Mouse (Mus musculus) bone marrow, adult 2 months (tissue): ENCODE data around the gene Cfl2.
"Not testable (repeated sequence)": the region's sequence is repeated elsewhere in the genome, so short reads cannot be mapped to it uniquely, and the experiment has no call there.

ENCODE experiments used
- CTCF ChIP-seq: fragments of 200-500 bp; IDR thresholded peaks from 2 replicates; pipeline ENCODE4 v1.5.1; 2011; ENCODE audit warnings: low read length, control low read depth; ENCODE audit not compliant: control insufficient read depth, insufficient read depth
- POLR2A ChIP-seq: fragments of 200-500 bp; IDR thresholded peaks from 2 replicates; pipeline ENCODE4 v1.6.1; 2011; ENCODE audit warnings: low read depth, mild to moderate bottlenecking, control low read depth, low read length, borderline replicate concordance; ENCODE audit not compliant: control insufficient read depth

- TF ChIP-seq CTCF, POLR2A: not testable (repeated sequence)
These were observed 30.8 kb downstream of the Cfl2 start for GRCm38 (mm10) chr12:54831927-54832326.
